Mouse (Mus musculus) myocyte (in vitro differentiated cells): ENCODE measurements at regions not wholly inside any gene's neighbourhood (a gene's known extent, or its start where the extent isn't known, plus 50 kb on each side); places are given as distances from the start of the nearest gene placed in this dataset.

ENCODE experiments used
- E2F4 ChIP-seq: IDR thresholded peaks from one replicate; pipeline ENCODE4 v1.6.1; 2011; ENCODE audit warnings: mild to moderate bottlenecking, control low read depth, moderate library complexity; ENCODE audit not compliant: insufficient read depth
- MYOG ChIP-seq, 3 experiments: IDR thresholded peaks; one replicate each; pipeline ENCODE4 v1.6.1; 2011; ENCODE audit warnings: control low read depth in 2 of 3, low read depth in 2 of 3, mild to moderate bottlenecking in 2 of 3; ENCODE audit not compliant: insufficient read length in 2 of 3, control insufficient read depth in 1 of 3, insufficient read depth in 1 of 3
- POLR2A ChIP-seq: IDR thresholded peaks from one replicate; pipeline ENCODE4 v1.6.1; 2011; ENCODE audit warnings: low read depth, mild to moderate bottlenecking, control low read depth, moderate library complexity; ENCODE audit not compliant: insufficient read length
- POLR2AphosphoS2 ChIP-seq: IDR thresholded peaks from one replicate; pipeline ENCODE4 v1.6.1; 2011; ENCODE audit warnings: low read depth, control low read depth; ENCODE audit not compliant: insufficient read length
- USF1 ChIP-seq: IDR thresholded peaks from one replicate; pipeline ENCODE4 v1.6.1; 2011; ENCODE audit warnings: low read depth, mild to moderate bottlenecking, control low read depth, moderate library complexity

DNA sequence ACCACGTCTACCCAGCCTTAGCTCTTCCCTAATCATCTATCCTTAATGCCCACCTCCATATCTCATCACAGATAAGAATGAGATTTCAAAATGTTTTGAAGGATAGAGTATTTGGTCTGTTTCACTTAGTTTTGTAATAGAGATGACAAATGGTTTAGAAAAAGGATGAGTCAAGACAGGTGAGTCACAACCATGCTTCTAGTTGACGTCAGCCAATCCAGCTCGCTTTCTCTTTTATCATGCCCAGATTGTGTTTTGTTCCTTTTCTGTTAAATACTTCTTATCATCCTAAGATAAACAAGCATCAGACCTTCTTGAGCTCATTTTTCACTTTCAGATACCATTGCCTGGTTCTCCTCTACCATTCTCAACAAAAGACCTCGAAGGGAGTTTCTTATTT, 125.4 kb upstream of the Fndc3a start:
- TF ChIP-seq USF1 (no peak), POLR2A (no peak), E2F4 (no peak), MYOG (IDR thresholded peaks at IDR 0.05; ENCODE audit: control insufficient read depth in 1 of 3, insufficient read depth in 1 of 3, insufficient read length in 2 of 3, low read depth in 2 of 3) (no peak), POLR2AphosphoS2 (no peak)
